Mouse (Mus musculus) CH12F3 (cell line): ENCODE data around the gene Adgrv1.
"Not testable (repeated sequence)": the region's sequence is repeated elsewhere in the genome, so short reads cannot be mapped to it uniquely, and the experiment has no call there.

Experiments
- in situ Hi-C: fragments of 300-500 bp; cut with MboI; formaldehyde crosslinking; loops from 2 replicates; pipeline ENCODE4 v1.14.3; 2020; ENCODE audit warnings: low sequenced_read_pairs

The Adgrv1 gene

DNA sequence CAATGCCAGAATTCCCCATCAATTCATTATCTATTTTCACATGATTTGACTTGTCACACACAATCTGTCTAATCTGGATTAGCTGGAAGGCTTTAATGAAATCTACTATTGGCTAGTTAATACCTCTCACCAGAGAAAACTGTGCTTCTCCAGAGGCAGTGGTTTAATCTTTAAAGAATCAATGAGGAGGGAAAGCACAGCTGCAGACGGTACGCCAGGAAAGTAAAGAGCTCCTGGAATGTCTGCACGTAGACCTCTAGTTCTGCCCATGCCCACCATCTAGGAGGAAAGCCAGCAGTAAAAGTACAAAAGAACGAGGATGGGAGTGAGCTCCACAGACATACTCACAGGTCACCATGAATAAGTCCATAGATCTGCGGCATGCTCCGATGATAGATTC lies 362.6 kb downstream of the Adgrv1 start:
- in situ Hi-C loops = no loop called here

DNA sequence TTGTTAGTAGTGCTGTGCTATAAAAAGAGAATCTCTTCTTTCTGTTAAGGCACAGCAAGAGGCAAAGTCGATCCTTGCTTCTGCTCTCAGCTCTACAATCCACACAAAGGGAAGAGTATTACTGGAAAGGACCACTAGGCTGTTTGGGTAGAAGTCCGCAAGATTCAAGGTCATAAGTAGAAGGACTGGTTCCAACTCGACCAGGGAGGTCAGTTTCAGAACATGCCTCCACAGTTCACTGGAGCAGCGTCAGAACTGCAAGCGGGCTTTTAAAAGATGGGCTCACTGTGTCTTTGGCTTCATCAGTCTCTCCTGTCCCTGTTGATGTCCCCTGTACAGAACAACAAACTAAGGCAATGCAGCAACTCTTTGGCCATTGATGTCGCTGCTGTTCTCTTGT lies 363.9 kb downstream of the Adgrv1 start:
- in situ Hi-C loops = no loop called here

DNA sequence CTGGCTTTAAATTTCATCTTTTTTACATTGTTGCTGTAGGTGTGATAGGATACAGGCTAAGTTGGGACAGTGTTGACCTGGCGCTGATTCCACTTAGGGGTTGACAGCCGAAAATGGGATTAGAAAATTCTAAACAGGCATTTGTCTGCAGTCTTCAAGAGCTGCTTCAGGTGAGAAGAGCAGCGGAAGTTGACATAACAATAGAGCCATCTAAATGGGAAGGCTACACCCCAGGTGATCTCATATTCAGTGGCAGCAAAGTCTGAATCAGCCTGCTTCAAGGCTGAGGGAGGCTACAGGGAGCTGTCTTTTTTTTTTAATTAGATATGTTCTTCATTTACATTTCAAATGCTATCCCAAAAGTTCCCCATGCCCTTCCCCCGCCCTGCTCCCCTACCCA lies 365.5 kb downstream of the Adgrv1 start:
- in situ Hi-C loops = not testable (repeated sequence)

DNA sequence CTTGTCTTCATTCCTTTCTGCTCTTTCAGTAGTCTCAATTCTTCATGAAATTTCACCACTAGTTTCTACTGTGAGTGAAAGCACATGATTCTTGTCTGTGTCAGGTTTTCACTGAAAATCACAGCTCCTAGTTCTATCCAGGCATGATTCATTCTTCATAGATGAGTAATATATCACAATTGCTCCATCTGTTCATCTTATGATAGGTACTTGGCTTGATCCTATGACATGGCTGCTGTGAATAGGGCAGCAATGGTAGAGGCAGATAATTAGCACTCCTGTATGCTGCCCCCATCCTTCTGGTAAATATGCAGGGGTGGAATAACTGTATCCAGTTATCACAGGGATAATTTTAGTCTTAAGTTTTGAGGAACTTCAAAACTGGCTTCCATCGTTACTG lies 368.5 kb downstream of the Adgrv1 start:
- in situ Hi-C loops = no loop called here

DNA sequence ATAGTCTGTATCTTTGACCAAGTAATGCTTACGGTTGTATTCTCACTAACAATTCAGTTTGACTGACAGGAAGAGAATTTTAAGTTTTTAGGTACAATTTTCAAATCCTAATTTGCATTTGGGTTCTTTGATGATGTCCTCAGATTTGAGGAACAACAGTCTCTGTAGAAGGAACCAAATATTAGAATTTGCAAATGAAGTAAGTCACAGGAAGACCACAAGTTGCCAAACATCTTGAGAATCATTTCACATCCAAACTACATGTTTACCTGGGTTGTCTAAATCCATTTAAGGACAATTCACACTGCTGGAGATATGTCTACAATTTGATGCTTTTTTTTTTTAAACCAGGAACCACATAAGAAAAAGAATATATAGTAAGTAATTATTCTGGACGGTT lies 391.8 kb downstream of the Adgrv1 start:
- in situ Hi-C loops = no loop called here

DNA sequence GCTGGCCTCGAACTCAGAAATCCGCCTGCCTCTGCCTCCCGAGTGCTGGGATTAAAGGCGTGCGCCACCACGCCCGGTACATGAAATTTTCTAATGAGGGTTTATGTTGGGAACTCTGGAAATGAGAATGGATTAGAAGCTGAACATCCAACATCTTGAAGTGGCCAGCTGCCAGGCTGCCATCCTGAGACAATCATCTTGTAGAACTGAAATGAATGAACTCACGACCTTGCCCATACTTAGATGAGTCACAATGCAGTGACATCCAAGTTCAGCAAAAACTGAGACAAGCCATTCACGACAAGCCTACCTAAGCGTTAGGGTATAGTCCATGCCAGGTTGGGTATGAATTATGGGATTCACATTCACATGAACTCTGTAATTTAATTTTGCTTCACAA lies 393.1 kb downstream of the Adgrv1 start:
- in situ Hi-C loops = no loop called here

DNA sequence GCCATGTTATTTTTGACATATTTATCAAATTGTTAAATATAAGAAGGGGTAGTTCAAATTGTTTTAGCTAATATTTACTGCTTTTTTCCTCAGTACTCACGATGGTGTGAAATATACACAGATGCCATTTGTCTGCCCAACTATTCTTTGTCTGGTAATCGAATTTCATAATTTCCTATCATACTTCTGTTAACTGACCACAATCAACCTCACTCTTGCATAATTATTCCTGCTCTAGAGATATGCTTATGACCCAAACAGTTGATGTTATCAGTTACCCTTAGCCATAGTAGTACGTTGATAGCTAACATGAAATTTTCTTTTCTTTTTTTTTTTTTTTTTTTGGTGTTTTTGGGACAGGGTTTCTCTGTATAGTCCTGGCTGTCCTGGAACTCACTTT lies 393.5 kb downstream of the Adgrv1 start:
- in situ Hi-C loops = no loop called here

DNA sequence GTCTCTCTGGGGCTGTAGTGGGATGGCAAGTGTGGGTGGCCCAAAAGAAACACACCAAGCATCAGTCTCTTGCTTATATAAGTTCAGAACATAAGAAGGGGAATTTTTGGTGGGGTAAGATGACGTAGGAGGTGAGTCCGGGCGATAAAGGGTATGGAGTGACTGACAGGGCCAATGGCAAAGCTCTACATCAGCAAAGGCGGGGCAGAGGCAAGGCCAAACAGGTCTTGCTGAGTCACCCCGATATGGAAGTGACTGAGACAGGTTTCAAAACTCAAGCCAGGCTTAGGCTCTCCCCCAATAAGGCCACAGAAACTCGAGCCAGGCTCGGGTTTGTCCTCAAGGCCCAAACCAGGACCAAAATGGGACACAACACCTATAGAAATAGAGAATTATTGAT lies 394.1 kb downstream of the Adgrv1 start:
- in situ Hi-C loops = no loop called here

DNA sequence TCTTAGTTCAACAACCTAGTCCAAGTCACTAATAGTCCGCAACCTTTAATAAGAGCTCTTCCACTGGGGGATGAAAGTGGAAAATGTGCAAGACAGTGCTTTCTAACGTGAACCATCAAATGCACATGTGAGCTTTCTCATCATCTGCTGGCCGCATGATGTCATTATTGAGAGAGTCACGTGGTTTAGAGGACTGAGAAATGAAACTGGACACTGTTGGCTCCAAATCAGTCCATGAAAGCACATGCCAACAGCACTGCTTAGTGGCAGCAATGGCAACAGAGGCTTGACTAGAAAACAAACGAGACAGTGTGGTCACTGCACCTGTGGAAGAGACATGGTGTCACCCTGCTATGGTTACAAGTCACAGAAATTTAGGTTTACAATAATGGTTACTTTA lies 395.0 kb downstream of the Adgrv1 start:
- in situ Hi-C loops = no loop called here

DNA sequence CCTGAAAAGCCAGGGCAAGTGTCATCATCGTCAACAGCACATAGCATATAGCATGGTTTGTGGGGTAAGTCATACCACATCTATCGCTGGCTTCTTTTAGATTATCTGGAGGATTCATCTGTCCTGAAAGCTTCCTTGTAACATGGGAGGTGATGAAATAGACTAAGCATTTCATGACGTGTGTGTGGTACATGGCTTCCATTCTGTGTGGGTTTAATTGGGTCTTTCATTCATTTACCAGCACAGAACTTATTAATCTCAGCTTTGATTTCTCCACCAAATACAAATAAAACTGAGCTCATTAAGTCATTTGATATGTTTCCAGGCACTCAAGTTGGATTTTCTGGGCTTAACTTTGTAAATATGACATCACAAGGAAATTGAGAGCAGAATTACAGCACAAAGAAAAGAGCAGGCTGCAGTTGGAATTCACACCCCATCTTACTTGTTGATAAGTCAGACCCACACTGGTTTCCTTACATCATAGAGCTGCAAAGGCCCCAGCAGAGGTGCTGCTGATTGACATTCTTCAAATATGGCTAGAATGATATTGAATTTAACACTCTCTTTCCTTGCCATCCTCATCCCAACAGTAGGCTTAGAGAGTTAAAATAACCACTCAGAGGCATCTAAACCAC lies 396.1 kb downstream of the Adgrv1 start:
- in situ Hi-C loops = no loop called here

DNA sequence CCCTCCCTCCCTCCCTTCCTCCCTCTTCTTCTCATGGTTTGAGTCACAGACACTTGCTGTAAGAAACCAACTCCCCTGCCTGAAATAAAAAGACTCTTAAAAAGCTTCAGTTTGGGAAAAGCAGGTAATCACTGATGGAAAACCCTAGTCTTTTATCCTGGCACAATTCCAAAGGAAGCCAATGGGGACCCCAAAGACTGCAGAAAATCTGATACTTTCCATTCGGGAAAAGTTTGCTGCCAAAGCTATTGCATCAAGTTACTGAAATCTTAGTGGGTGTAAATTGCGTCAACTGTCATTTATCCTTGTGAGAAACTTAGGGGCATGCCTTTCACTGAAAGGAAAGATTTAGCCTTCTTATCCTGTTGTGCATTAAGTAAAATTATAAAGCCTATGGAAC lies 398.9 kb downstream of the Adgrv1 start:
- in situ Hi-C loops = no loop called here

DNA sequence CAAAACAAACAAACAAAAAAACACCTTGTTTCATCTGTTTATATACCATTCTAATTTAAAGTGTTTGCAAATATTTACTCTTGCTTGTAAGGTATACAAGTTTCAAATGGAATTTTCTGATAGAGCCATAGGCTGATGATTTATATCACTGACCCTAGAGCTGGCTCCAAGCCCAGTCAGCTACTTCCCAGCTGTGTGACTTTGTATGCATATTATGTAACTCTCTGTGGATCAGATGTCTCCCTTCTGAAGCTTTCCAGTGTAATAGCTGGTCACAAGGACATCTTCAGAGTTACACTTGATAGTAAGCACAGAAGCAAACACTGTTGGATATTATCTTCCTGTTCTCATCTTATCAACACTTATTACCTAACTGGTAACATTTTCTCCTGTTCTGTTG lies 400.1 kb downstream of the Adgrv1 start:
- in situ Hi-C loops = no loop called here

DNA sequence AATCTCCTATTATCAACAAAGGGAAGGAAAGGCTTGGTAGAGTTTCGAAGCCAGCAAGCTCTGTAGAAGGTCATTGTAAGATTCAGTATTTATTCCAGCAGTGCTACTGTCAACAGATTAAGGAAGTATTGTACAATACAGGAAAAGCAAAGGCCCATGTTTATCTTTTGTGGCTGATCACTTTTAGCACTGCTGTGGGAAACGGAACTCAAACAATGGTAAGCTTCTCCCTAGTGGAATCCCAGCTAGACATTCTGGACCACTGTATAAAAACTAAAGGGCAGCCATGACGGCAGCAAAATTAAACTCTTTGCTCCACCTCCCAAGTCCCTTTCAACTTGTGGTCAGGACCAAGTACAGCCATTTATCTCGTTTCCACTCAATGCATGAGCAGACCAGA lies 402.8 kb downstream of the Adgrv1 start:
- in situ Hi-C loops = no loop called here

DNA sequence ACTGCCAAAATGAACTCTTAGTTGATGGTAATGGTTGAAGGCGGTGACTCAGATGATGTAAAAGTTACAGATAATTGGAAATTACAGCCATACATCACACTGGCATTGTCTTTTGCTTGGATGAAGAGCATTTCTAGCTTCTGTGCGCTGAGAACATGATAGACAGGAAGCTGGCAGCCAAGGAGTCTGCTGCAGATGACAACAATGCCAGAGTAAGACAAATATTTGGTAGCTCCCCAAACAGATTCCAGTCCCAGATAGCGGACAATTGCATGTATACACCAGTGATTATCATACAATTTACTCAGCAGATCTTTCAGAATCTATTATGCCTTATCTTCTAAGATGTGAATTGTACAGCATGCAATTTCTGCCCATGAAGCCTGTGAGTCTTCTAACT lies 409.2 kb downstream of the Adgrv1 start:
- in situ Hi-C loops = no loop called here

DNA sequence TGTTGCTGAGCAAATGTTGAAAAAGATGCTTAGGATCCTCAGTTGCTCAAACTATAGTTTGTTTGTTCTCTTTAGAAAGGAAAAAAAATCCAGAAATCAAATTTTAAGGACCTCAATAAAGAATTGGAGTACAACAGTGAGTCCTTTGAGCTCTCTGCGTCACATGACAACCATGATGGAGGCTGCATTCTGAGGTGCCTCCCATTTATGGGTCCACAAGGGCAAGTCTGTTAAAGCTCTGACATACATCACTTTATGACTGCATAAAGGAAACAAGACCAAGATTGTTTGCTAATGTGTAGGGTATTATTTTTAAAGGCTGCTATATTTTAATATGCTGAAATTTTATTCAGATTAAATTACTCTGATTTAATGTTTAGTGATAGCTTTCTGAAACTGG lies 410.6 kb downstream of the Adgrv1 start:
- in situ Hi-C loops = no loop called here

DNA sequence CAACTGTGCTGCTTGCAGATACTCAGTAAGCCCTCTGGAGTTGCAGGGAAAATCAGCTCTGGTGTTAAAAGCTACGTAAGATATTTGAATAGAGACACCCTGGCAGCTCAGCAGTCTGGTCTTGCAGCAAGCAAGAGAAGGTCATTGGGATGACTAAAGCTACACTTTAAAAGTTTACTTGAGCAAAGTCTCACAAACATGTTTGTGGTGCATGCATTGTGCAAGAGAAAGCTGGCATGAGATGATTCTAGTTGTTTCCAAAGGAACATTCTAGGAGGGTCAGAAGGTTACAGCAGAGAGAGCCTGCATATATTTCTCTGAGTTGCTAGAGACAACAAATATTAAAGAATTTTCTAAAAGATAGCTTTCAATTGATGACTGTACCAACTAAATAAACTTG lies 421.5 kb downstream of the Adgrv1 start:
- in situ Hi-C loops = no loop called here

DNA sequence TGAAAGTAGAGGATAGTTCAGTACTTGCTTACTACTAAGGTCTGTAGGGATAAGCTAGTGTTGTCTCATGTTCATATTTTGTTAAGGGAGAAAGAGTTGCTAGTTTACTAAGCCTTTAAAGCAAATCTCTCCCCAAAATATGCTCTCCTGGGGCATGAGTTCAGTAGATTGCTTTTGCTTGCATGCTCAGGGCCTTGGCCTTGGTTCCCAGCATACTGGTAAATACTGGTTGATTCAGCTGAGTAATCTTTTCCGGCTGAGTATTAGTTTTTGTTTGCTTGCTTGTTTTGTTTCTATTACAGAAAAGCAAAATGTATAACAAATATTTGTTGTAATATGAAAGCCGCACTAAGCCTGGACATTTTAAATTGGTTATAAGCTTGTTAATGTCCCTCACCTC lies 422.4 kb downstream of the Adgrv1 start:
- in situ Hi-C loops = no loop called here

DNA sequence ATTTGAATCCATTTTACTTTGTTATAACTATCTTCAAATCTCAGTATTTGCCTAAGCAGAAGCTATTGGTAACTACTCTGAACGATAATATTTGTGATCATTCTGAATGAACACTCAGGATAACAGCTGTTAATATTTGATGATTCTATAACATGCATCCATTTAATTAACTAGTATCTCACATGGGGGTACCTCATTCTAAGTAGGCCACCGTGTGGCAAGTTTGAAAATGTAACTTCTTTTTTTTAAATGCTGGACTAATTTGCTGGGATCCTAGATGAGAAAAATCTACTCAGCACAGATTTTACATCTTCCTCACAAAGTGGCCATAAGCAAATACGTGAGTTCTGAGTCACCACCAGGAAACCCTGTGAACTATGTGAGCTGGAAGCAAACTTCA lies 423.1 kb downstream of the Adgrv1 start:
- in situ Hi-C loops = no loop called here

DNA sequence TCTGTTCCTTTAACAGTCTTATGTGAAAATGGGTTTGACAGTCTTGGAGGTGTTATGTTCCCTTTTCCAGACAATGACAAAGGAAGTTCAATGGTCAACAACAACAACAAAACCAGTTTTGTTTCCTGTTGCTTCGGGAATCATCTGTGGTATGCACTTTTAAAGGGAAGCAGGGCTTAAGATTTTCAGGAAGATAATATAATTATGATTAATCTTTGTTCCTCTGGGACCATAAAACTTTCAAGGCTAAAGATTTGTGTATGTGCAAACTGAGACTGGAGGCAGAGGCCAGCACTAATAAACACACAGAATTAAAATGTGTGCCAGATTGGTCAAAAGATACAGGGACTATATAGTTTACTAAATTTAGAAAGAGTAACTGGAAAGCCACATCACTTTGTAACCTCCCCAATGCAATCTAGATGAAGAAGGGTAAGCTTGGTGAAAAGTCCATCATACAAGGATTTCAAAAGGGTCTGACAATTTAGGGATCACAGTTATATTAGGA lies 424.8 kb downstream of the Adgrv1 start:
- in situ Hi-C loops = no loop called here

DNA sequence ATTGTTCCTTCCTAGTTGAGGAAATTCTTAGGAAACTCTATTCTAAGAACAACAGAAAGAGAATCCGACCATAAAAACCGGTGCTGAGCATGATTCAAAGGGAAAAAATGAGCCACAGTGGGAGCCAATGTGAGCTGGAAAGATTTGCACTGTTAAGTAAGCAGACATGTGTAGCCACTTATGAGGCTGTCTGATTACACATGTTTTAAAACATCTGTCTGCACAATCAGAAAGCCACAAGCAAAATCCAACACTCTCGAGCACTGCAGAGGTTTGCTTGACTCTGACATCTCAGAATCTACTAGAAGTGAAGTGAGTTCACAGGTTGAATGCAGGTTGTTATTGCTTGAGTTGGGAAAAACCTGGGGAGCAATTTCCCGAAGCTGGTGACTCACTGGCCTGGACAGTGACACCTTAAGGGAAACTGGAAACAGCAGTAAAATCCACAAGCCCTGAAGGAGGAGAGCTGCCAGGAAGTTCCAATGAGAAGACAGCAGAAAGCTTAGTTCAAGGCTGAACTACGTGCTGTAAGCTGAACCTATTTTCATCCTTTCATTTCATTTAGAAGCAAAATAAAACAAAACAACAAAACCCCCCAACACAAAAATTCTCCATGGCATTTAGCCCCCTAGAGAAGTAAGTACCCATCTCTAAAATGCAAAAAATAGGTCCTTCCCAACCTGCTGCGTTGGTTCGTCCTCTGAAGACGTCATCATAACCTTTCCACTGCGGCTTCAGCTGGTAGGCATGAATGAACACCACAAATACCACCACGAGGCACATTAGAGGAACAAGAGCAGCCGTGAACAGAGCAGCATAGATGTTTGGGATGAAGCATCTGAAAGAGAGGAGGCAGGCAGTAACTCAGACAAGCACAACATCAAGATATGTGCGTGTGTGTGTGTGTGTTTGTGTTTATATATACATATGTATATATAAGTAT lies 450.7 kb downstream of the Adgrv1 start:
- in situ Hi-C loops = no loop called here

DNA sequence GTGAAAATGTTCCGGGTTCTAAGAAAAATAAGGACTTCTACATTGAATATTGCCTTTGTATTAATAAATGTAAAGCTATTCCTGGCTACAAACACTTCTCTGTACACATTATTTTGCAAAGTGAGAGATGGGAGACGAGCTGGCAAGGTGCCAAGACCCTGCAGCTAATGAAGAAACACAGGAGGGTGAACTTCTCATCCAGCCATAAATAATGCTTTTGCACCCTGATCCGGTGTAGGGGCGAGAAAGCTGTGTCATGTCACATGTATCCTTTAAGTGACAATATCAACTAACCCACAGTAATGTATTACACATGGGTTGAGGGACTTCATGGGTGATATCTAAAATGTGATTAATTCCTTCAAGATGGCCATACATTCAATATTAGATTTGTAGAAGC lies 451.5 kb downstream of the Adgrv1 start:
- in situ Hi-C loops = no loop called here

DNA sequence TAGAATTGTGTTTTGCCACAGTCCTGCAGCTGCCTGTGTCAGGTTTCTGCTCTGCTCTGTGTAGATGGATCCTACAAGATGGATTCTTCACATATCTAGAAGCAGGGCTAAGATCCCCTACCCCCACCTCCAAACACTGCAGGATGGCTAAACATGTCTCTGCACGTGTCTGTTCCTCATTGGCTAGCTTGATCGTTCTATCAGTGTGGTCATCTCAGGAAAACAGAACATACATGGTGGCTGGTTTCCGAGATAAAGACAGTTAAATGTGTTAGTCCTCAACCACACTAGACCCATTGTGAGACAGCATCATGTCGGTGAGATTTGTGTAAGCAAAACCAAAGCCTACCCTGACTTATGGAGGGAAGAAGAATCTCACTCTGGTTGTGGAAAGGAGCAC lies 456.1 kb downstream of the Adgrv1 start:
- in situ Hi-C loops = no loop called here
